Mouse (Mus musculus): ENCODE data around the gene Cd96.

DNA sequence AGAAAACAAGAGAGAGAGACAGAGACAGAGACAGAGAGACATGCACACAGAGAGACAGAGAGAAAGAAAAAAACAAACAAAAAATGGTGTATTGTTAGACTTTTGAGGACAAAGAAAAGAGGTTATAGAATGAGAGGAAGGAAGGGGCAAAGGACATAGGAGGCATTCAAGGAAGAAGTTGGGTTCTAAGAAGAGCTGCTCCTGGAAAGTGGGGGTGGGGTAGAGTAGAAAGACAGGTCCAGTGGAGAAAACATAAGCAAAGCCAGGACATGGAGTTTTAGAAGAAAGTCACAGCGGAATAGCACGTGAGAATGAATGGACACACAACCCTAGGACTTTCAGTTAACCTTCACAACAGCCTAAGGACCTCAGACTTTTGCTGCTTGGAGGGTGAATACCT lies 99.7 kb downstream of the Cd96 start:
- TF ChIP-seq POLR2A (IDR thresholded peaks at IDR 0.05; ENCODE audit: low read depth, low read length) (no peak), CTCF (IDR thresholded peaks at IDR 0.05; ENCODE audit: extremely low read depth, insufficient read length, insufficient replicate concordance, low read depth, low read length) (no peak)
